Mouse (Mus musculus): ENCODE data around the gene Pdcd1. TPM values are rescaled to one million over a fixed set of nuclear protein-coding genes. Genes with fewer than 3 reads are reported as not detected.

The Pdcd1 gene
- polyA plus RNA-seq, 1 experiment from 2014 or later: 0.31 TPM

Other genes with a start within 250 kb of the Pdcd1 start
- 16.6 and 16.9 TPM in 2 replicates for gene Ing5, start 248.6 kb downstream of the Pdcd1 start, polyA plus RNA-seq (2016; fragmentation: Nextera tagmentation; extraction: Ambion mirVana)
- 15.5 and 16.4 TPM in 2 replicates for gene D2hgdh, start 227.6 kb downstream of the Pdcd1 start, polyA plus RNA-seq (2016; fragmentation: Nextera tagmentation; extraction: Ambion mirVana)
- 0.08 TPM in 1 of 2 replicates, not detected in the other for gene Gal3st2, start 191.2 kb downstream of the Pdcd1 start, polyA plus RNA-seq (2016; fragmentation: Nextera tagmentation; extraction: Ambion mirVana)
- 0.08 TPM in 1 of 2 replicates, not detected in the other for gene Gal3st2b, start 134.2 kb downstream of the Pdcd1 start, polyA plus RNA-seq (2016; fragmentation: Nextera tagmentation; extraction: Ambion mirVana)
- not detected in 2 replicates for gene Gal3st2c, start 62.0 kb downstream of the Pdcd1 start, polyA plus RNA-seq (2016; fragmentation: Nextera tagmentation; extraction: Ambion mirVana)
- gene Neu4, start 32.1 kb downstream of the Pdcd1 start, polyA plus RNA-seq (2016; fragmentation: Nextera tagmentation; extraction: Ambion mirVana): not detected in 2 replicates